Mouse (Mus musculus) bone marrow, adult 2 months (tissue): ENCODE data around the gene Rnaseh1.

Experiments used
- CTCF ChIP-seq: fragments of 200-500 bp; IDR thresholded peaks from 2 replicates; pipeline ENCODE4 v1.5.1; 2011; ENCODE audit warnings: low read length, control low read depth; ENCODE audit not compliant: control insufficient read depth, insufficient read depth
- POLR2A ChIP-seq: fragments of 200-500 bp; IDR thresholded peaks from 2 replicates; pipeline ENCODE4 v1.6.1; 2011; ENCODE audit warnings: low read depth, mild to moderate bottlenecking, control low read depth, low read length, borderline replicate concordance; ENCODE audit not compliant: control insufficient read depth

DNA sequence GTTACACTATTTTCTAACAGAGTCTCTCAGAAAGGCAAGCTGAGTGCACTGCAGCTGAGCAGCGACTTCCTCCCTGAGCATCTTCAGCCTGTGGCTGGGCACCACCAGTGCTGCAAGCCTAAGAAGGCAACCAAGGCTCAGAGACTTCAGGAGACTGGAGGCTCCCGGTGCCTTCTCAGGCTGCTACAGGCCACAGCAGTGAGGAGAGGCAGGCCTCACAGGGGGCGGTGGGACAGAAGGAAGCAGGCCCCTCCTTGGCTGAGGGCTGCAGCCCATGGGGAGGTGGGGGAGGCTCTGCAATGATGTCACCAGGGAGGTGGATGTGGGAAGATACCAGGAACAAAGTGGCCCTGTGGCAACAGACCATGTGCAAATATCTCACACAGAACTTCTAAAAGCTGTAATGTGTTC is 50.7 kb downstream of the Rnaseh1 start:
- TF ChIP-seq POLR2A (no peak), CTCF (peak; percentile 10; the same call in 1 of the 2 replicates)
